Mouse (Mus musculus) bone marrow, adult 2 months (tissue): Measurements from ENCODE around the gene 1700022I11Rik.

ENCODE experiments used
- CTCF ChIP-seq: fragments of 200-500 bp; IDR thresholded peaks from 2 replicates; pipeline ENCODE4 v1.5.1; 2011; ENCODE audit warnings: low read length, control low read depth; ENCODE audit not compliant: control insufficient read depth, insufficient read depth
- POLR2A ChIP-seq: fragments of 200-500 bp; IDR thresholded peaks from 2 replicates; pipeline ENCODE4 v1.6.1; 2011; ENCODE audit warnings: low read depth, mild to moderate bottlenecking, control low read depth, low read length, borderline replicate concordance; ENCODE audit not compliant: control insufficient read depth

DNA sequence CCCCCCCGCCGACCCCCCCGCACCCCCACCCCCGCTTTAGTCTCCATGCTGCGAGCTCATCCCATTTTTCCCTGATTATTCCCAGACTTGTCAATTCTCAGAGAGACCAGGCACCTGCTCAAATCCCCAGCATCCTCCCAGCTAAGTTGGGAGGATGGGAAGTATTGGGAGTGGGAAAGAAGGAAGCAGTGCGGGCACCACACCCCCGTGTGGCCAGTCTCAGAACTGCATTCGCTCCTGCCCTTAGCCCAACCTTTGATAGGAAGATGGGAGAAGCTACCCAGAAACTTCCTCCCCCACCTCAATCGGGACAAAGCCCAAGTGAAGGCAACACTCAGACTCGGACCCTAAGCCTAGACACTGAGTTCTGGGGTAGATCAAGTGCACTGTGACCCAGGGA, 15.1 kb upstream of the 1700022I11Rik start:
- TF ChIP-seq CTCF (peak; percentile 77), POLR2A (no peak)
